Mouse (Mus musculus) heart, adult 2 months (tissue): ENCODE measurements around the gene Efcab9.
A peak's percentile ranks its signal among the peaks of the same experiment; 100 is the strongest.

Source experiments
- CTCF ChIP-seq: fragments of 200-600 bp; IDR thresholded peaks from 2 replicates; pipeline ENCODE4 v1.8.1; 2022; ENCODE audit warnings: antibody characterized with exemption, mild to moderate bottlenecking, moderate library complexity
- EP300 ChIP-seq: fragments of 200-500 bp; IDR thresholded peaks from 2 replicates; pipeline ENCODE4 v1.6.1; 2011; ENCODE audit warnings: low read depth, low read length, control low read depth; ENCODE audit not compliant: insufficient read depth
- POLR2A ChIP-seq: fragments of 200-500 bp; IDR thresholded peaks from 2 replicates; pipeline ENCODE4 v1.6.1; 2011; ENCODE audit warnings: mild to moderate bottlenecking, low read depth, low read length, control low read depth; ENCODE audit not compliant: insufficient read depth

DNA sequence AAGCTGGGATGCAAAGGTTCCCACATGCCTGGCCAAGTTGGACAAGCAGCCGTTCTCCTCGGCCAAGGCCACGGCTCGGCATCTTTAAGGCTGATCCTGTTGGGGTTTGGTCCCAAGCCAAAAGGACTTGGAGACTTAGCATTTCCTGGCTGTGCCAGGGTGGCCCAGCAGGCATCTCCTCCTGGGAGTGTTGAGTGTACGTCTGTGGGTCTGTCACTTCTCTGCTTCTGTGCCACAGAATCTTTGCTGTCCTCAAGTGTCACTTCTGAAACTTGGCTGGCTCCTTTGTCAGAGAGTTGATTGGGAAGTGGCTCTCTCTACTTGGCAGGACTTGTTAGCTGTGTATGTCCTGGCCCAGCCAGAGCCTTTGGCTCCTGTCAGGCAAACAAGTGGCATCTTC lies 14.6 kb upstream of the Efcab9 start:
- TF ChIP-seq CTCF: no peak
- no peak for TF ChIP-seq POLR2A
- TF ChIP-seq EP300: 0 out of 2 replicates have a peak, but pooled peaks have one; percentile 36
